Mouse (Mus musculus) CD4-positive, CD25-positive, alpha-beta regulatory T cell, adult 4 months (primary cell): ENCODE results near the gene Rbfox2. TPM values are rescaled to one million over a fixed set of nuclear protein-coding genes. Genes with fewer than 3 reads are reported as not detected.
"Not testable (repeated sequence)": the region's sequence is repeated elsewhere in the genome, so short reads cannot be mapped to it uniquely, and the experiment has no call there.

Source experiments
- ATAC-seq: one replicate; pipeline ENCODE4 v1.8.0; 2017
- polyA plus RNA-seq, 2 experiments: library from polyadenylated mRNA; unstranded; fragments of 100-300 nt; shearing (Covaris generic); gene quantifications; one replicate each; pipeline ENCODE4 v1.2.1; 2017

Rbfox2 gene
- polyA plus RNA-seq, 2 experiments from 2014 or later: not detected

- ATAC-seq: no peak
These were observed 216.3 kb downstream of the Rbfox2 start for GRCm38 (mm10) chr15:77090531-77090930.

- no peak for ATAC-seq
These were observed 217.6 kb downstream of the Rbfox2 start for GRCm38 (mm10) chr15:77089249-77089648.

- ATAC-seq: no peak
These were observed 220.3 kb downstream of the Rbfox2 start for GRCm38 (mm10) chr15:77086488-77086887.

- ATAC-seq: no peak
These were observed 221.0 kb downstream of the Rbfox2 start for GRCm38 (mm10) chr15:77085818-77086217.

GRCm38 (mm10) chr15:77081454-77081853 lies 225.3 kb downstream of the Rbfox2 start:
- no peak for ATAC-seq

- no peak for ATAC-seq
These were observed 226.0 kb downstream of the Rbfox2 start for GRCm38 (mm10) chr15:77080684-77081254.

- no peak for ATAC-seq
These were observed 226.9 kb downstream of the Rbfox2 start for GRCm38 (mm10) chr15:77079890-77080361.

- ATAC-seq: no peak
These were observed 227.5 kb downstream of the Rbfox2 start for GRCm38 (mm10) chr15:77079256-77079822.

- no peak for ATAC-seq
These were observed 228.0 kb downstream of the Rbfox2 start for GRCm38 (mm10) chr15:77078786-77079185.

GRCm38 (mm10) chr15:77077906-77078305 lies 228.9 kb downstream of the Rbfox2 start:
- ATAC-seq: no peak

- no peak for ATAC-seq
These were observed 230.3 kb downstream of the Rbfox2 start for GRCm38 (mm10) chr15:77076523-77076922.

- no peak for ATAC-seq
These were observed 234.1 kb downstream of the Rbfox2 start for GRCm38 (mm10) chr15:77072556-77073163.

GRCm38 (mm10) chr15:77071501-77071900 lies 235.3 kb downstream of the Rbfox2 start:
- ATAC-seq: peak; percentile 61

GRCm38 (mm10) chr15:77070745-77071268 lies 236.0 kb downstream of the Rbfox2 start:
- no peak for ATAC-seq

GRCm38 (mm10) chr15:77069019-77069418 lies 237.8 kb downstream of the Rbfox2 start:
- ATAC-seq: no peak

GRCm38 (mm10) chr15:77068439-77068861 lies 238.4 kb downstream of the Rbfox2 start:
- no peak for ATAC-seq

GRCm38 (mm10) chr15:77066233-77066632 lies 240.6 kb downstream of the Rbfox2 start:
- ATAC-seq: no peak

- no peak for ATAC-seq
These were observed 241.4 kb downstream of the Rbfox2 start for GRCm38 (mm10) chr15:77065259-77065852.

- no peak for ATAC-seq
These were observed 244.1 kb downstream of the Rbfox2 start for GRCm38 (mm10) chr15:77062746-77063145.

GRCm38 (mm10) chr15:77059416-77059815 lies 247.4 kb downstream of the Rbfox2 start:
- not testable (repeated sequence) for ATAC-seq

- ATAC-seq: no peak
These were observed 248.2 kb downstream of the Rbfox2 start for GRCm38 (mm10) chr15:77058566-77058965.

GRCm38 (mm10) chr15:77056791-77057051 lies 250.1 kb downstream of the Rbfox2 start:
- ATAC-seq: no peak

- no peak for ATAC-seq
These were observed 250.6 kb downstream of the Rbfox2 start for GRCm38 (mm10) chr15:77056001-77056790.
